Mouse (Mus musculus): ENCODE results near the gene 2010300C02Rik.
"Not testable (repeated sequence)": the region's sequence is repeated elsewhere in the genome, so short reads cannot be mapped to it uniquely, and the experiment has no call there.

The 2010300C02Rik gene

GRCm38 (mm10) chr1:37628749-37629148 is 91.1 kb downstream of the 2010300C02Rik start:
- no peak for DNase-seq (ENCODE audit: low spot score)

GRCm38 (mm10) chr1:37624185-37624584 is 95.7 kb downstream of the 2010300C02Rik start:
- DNase-seq (ENCODE audit: low spot score), result no peak

- DNase-seq (ENCODE audit: low spot score), result no peak
These were observed 97.8 kb downstream of the 2010300C02Rik start for GRCm38 (mm10) chr1:37622049-37622448.

GRCm38 (mm10) chr1:37619542-37619941 is 100.3 kb downstream of the 2010300C02Rik start:
- no peak for DNase-seq (ENCODE audit: low spot score)

GRCm38 (mm10) chr1:37617047-37617446 is 102.8 kb downstream of the 2010300C02Rik start:
- no peak for DNase-seq (ENCODE audit: low spot score)

- DNase-seq (ENCODE audit: low spot score), result no peak
These were observed 103.3 kb downstream of the 2010300C02Rik start for GRCm38 (mm10) chr1:37616569-37616968.

GRCm38 (mm10) chr1:37615290-37616040 is 104.4 kb downstream of the 2010300C02Rik start:
- DNase-seq (ENCODE audit: low spot score), result no peak

GRCm38 (mm10) chr1:37614836-37615235 is 105.0 kb downstream of the 2010300C02Rik start:
- DNase-seq (ENCODE audit: low spot score), result peak; percentile 35

- peak; percentile 37 for DNase-seq (ENCODE audit: low spot score)
These were observed 105.8 kb downstream of the 2010300C02Rik start for GRCm38 (mm10) chr1:37614130-37614529.

- DNase-seq (ENCODE audit: low spot score), result no peak
These were observed 108.9 kb downstream of the 2010300C02Rik start for GRCm38 (mm10) chr1:37611032-37611431.

- DNase-seq (ENCODE audit: low spot score), result no peak
These were observed 109.6 kb downstream of the 2010300C02Rik start for GRCm38 (mm10) chr1:37610242-37610641.

- not testable (repeated sequence) for DNase-seq (ENCODE audit: low spot score)
These were observed 114.2 kb downstream of the 2010300C02Rik start for GRCm38 (mm10) chr1:37605694-37606093.

- DNase-seq (ENCODE audit: low spot score), result no peak
These were observed 116.7 kb downstream of the 2010300C02Rik start for GRCm38 (mm10) chr1:37603206-37603605.

GRCm38 (mm10) chr1:37602268-37602667 is 117.6 kb downstream of the 2010300C02Rik start:
- DNase-seq (ENCODE audit: low spot score), result no peak

- no peak for DNase-seq (ENCODE audit: low spot score)
These were observed 118.4 kb downstream of the 2010300C02Rik start for GRCm38 (mm10) chr1:37601461-37601860.

- DNase-seq (ENCODE audit: low spot score), result no peak
These were observed 119.2 kb downstream of the 2010300C02Rik start for GRCm38 (mm10) chr1:37600640-37601175.

GRCm38 (mm10) chr1:37598986-37599385 is 120.9 kb downstream of the 2010300C02Rik start:
- DNase-seq (ENCODE audit: low spot score), result no peak

- not testable (repeated sequence) for DNase-seq (ENCODE audit: low spot score)
These were observed 125.1 kb downstream of the 2010300C02Rik start for GRCm38 (mm10) chr1:37594812-37595211.

- DNase-seq (ENCODE audit: low spot score), result no peak
These were observed 133.9 kb downstream of the 2010300C02Rik start for GRCm38 (mm10) chr1:37585809-37586480.

GRCm38 (mm10) chr1:37583795-37584464 is 136.0 kb downstream of the 2010300C02Rik start:
- no peak for DNase-seq (ENCODE audit: low spot score)

- DNase-seq (ENCODE audit: low spot score), result no peak
These were observed 136.7 kb downstream of the 2010300C02Rik start for GRCm38 (mm10) chr1:37583167-37583566.

- no peak for DNase-seq (ENCODE audit: low spot score)
These were observed 140.2 kb downstream of the 2010300C02Rik start for GRCm38 (mm10) chr1:37579686-37580085.
